Mouse (Mus musculus): ENCODE results near the gene Unc5cl.
A peak's percentile ranks its signal among the peaks of the same experiment; 100 is the strongest.

The Unc5cl gene

GRCm38 (mm10) chr17:48454688-48455087 is at the start of gene Unc5cl:
TSS of gene Unc5cl (plus strand) at chr17:48454901.
- no peak for DNase-seq (ENCODE audit: low spot score)

GRCm38 (mm10) chr17:48407154-48407553 is 47.5 kb upstream of the Unc5cl start:
- DNase-seq (ENCODE audit: low spot score), result no peak

DNA sequence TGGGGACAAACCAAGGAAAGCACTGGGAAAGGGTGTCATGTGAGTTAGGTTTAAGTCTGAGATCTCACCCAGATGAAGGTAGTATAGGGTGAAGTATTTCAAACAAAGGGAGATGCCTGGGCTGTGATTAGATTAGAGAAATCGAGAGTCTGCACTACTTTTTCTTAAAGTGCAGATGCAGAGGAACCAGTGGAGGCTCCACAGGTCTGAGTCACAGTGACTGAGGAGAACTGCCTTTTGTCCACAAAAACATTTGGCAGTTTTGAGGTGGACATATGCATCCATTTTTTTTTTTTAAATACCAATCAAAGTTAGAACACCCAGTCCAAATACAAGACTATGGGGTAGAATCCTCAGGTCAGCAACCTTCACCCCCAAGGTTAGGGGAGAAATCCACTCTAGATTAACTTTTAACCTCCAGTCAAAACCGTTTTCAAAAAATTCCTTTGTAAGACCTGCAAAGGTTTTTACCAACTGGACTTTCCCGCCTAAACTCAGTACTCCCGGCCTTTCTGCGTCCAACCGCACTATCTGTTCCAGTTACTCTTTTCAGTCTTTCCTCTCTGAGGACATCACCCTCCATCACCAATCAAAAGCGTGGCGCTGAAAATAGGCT is 46.7 kb upstream of the Unc5cl start:
- DNase-seq (ENCODE audit: low spot score), result no peak

DNA sequence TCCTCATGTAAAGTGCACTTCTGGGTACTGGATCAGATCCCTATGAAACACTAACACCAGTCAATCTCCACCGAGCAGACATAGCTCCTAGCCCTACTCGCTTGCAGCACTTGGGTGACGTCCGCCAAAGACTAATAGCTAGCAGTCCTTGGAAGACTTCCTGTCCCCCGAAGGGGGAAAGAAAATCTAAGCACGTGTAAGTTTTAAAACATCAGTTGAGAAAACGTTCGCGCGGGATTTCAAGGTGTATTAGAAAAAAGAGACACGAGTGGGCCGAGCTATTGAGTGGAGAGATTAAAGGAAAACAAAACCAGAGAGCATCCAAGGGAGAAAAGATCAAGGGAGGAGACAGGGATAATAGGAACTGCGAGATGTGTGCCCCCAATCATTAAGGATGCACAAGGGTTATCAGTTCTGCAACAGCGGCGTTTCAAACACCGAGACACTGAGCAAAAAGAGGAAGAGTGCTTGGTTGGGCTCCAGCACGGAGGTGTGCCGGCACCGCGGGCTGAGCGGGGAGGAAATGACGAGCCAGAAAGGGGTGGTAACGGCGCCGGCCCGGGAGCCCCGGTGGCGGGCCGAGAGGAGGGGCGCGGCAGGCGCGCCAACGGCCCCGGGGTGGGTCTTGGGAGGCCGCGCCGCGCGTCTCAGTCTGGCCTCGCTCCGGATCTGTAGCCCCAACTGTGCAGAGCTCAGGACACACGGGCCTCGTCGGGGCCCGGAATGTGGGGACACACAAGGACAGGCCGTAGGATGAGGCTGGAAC is 46.0 kb upstream of the Unc5cl start:
- peak; percentile 75 for DNase-seq (ENCODE audit: low spot score)

- peak; percentile 100 for DNase-seq (ENCODE audit: low spot score)
Measured at GRCm38 (mm10) chr17:48409380-48410298, 45.1 kb upstream of the Unc5cl start, which contains the start of the genes Nfya and Oard1. TSS of gene Nfya (minus strand) at chr17:48409906. TSS of gene Oard1 (plus strand) at chr17:48410014.

- DNase-seq (ENCODE audit: low spot score), result no peak
Measured at GRCm38 (mm10) chr17:48410299-48410785, 44.4 kb upstream of the Unc5cl start.

GRCm38 (mm10) chr17:48411241-48411640 is 43.5 kb upstream of the Unc5cl start:
- no peak for DNase-seq (ENCODE audit: low spot score)

DNA sequence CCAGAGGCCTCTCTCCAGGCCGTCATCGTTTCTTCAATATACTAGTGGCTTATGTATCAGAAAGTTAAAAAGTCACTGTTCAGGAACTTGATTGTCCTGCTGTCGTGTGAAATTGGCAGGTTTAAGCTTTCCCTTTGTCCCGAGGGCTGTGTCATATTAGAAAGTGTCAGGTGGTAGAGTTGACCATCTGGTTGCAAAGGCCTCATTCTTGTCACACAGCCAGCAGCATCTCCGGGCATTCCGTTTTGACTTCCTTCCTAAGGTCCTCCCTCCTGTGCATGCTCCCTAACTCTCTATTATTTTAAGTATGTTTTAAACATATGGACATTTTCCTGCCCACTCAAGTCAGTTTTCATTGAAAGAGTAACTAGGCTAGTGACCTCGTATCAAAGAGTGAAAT is 38.7 kb upstream of the Unc5cl start:
- no peak for DNase-seq (ENCODE audit: low spot score)

DNA sequence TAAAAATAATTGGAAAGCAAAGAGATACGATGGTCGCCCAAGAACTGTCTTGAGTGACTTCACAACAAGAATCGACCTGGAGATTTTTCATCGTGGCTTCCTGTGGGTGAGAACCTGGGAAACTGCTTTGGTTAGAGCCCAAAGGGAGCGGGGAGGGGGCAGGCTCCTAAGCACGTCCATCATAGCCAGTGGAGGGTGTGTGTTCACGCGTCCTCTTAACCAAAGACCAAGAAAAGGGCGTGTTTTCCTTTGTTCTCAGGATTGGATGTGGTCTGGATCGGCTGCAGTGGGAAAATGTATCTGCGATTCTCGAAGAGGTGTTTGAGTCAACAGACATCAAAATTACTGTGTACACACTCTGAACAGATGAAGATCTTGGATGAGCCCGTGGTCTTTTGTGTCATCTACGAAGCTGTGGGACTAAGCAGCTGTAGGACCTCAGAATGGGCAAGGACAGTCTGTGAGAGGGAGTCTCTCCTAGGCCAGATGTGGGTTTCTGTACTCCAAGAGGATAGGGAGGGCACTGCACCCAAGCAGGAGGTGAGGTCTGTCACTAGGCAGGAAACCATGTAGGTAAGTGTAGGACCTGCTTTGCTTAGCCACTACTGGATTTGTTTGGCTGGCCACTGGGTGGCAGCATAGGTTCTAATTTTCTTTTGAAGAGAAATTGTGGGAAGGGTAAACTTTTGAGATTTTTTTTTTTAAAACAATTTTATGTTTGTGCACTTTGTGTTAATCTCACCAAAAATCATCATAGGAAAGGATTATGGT is 38.1 kb upstream of the Unc5cl start:
- DNase-seq (ENCODE audit: low spot score), result no peak

DNA sequence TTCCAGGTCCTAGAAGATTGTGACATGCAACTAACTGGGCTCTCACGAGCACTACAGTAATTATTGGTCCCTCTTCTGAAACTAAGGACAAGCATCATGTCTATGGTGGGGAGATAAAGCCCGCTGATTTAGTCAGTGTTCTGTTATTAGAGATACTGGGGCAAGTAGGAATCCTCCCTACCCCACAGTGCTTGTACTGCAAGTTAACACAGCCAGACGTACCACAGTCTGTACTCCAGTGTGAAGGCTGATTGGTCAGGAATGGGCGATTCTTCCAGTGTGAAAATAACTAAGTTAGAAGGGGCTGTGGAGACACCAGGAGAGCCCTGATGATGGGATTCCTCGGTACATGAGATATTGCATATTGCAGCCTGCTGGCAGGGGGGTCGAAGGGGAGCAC is 37.2 kb upstream of the Unc5cl start:
- no peak for DNase-seq (ENCODE audit: low spot score)

GRCm38 (mm10) chr17:48418174-48418573 is 36.5 kb upstream of the Unc5cl start:
- no peak for DNase-seq (ENCODE audit: low spot score)

DNA sequence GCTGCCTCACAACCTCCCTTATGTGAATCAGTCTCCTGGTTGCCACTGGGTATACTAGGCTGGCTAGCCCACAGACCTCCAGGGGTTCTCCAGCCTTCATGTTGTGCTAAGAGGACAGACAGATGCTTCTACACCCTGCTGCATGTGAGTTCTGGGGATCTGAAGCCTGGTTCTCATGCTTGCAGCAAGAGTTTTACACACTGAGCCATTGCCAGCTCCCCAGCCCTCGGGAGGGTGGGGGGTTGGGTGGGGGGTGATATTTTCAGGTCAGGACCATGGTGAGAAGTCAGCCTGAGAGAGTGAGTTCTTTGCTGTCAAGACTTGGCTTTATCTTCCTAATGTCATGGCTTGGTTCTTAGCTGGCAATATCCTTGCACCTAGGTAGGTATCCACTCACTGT is 35.9 kb upstream of the Unc5cl start:
- no peak for DNase-seq (ENCODE audit: low spot score)

- no peak for DNase-seq (ENCODE audit: low spot score)
Measured at GRCm38 (mm10) chr17:48419571-48419970, 35.1 kb upstream of the Unc5cl start.

DNA sequence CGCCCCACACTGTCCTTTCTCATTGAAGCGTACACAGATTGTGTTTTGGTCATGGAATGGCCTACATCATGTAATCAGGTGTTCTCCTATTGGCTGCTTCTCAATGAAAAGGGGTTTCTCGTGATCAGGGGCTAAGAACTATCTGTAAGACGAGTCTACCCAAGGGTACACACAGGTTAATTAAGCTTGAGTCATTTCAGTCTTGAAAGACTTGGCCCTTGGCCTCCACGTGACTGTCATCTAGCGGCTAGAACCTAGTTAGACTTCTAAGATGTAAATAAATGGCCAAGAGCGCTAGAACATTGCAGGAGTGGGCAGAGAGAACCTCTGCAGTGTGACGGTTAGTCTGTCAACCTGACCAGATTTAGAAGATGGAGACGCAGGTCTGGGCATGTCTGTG is 30.5 kb upstream of the Unc5cl start:
- no peak for DNase-seq (ENCODE audit: low spot score)

GRCm38 (mm10) chr17:48425823-48426612 is 28.7 kb upstream of the Unc5cl start:
- DNase-seq (ENCODE audit: low spot score), result no peak

GRCm38 (mm10) chr17:48426991-48427750 is 27.5 kb upstream of the Unc5cl start:
- no peak for DNase-seq (ENCODE audit: low spot score)

DNA sequence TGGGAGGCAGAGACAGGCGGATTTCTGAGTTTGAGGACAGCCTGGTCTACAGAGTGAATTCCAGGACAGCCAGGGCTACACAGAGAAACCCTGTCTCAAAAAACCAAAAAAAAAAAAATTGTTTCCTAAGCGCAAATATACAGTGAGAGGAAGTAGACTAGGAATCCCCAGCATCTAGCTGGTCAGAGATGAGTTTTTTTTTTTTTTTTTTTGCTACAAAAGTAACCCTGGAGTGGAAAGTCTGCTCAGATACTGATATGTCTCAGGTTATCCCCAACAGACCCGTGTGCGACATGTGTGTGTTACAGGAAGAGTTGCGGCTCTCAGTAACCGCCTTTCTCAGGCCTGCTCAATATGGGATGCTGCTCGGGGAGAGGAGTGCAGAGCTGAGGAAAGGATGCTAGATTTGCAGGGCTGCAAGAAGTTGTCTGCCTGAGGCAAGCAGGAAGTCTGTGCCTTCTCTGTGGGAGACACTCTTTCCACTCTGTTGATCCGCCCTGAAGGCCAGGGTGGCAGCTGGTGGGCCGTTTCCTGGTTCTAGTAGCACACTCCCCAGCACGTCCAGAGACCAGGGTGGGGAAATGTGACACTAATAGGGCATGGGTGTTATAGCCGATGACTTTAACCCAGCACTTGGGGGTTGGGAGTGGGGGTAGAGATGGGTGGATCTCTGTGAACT is 26.7 kb upstream of the Unc5cl start:
- DNase-seq (ENCODE audit: low spot score), result no peak

DNA sequence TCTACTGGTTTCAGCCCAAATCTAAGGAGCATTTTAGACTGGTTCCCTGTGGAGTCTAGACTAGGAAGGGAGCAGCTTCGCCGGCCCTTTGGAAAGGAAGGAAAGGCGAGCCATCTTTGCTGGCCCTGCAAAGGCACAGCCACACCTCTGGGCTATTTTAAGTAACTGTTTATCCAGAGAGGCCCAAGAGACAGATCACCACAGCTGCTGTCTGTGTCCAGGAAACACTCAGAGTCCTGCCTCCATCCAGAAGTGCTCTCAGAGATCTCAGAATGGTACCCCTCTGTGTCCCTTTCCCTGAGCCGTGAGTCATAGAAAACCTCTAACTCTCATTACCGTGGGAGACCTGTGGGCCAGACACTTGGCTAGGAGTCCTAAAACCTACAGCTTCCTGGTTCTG is 24.3 kb upstream of the Unc5cl start:
- no peak for DNase-seq (ENCODE audit: low spot score)

- DNase-seq (ENCODE audit: low spot score), result no peak
Measured at GRCm38 (mm10) chr17:48431054-48431453, 23.6 kb upstream of the Unc5cl start.
